Mouse (Mus musculus): ENCODE measurements around the gene Nop56.

- TF ChIP-seq ZC3H11A (IDR thresholded peaks at IDR 0.05; ENCODE audit: borderline replicate concordance, low read depth, low read length) (no peak), CHD2 (IDR thresholded peaks at IDR 0.05; ENCODE audit: low read depth, low read length) (no peak)
Observed at GRCm38 (mm10) chr2:130293009-130293408, 18.8 kb downstream of the Nop56 start.
